Mouse (Mus musculus) splenic B cell, adult 2 months (primary cell): ENCODE data around the gene Prr12.

Experiments
- DNase-seq: peaks from one replicate; pipeline ENCODE4 v3.0.0-alpha.2; 2011; ENCODE audit warnings: low read depth, low spot score
- H3K27me3 ChIP-seq: 2 replicates; pipeline ENCODE4 v1.6.1; 2012; ENCODE audit warnings: mild to moderate bottlenecking, low read length, moderate library complexity, mixed read lengths; ENCODE audit not compliant: control insufficient read depth, poor library complexity, insufficient read depth, severe bottlenecking
- H3K36me3 ChIP-seq: 2 replicates; pipeline ENCODE4 v1.6.1; 2012; ENCODE audit warnings: mild to moderate bottlenecking, low read length, moderate library complexity, mixed read lengths; ENCODE audit not compliant: control insufficient read depth, poor library complexity, insufficient read depth, severe bottlenecking

Prr12 gene

DNA sequence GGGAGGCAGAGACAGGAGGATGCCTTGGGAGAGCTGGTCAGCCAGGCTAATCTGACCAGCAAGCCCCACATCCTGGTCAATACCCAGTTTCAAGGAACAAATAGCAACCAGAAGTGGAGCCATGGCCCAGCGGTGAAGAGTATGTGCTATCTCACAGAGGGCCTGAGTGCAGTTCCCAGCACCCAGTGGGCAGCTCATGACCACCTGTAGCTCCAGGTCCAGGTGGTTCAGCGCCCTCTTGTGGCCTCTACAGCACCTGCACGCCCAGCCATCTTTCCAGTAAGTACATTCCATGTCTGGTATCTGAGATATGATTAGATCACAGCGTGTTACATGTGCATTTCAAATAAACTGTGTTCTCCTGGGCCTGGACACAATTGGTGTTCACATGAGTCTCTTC, 33.4 kb upstream of the Prr12 start:
- Histone ChIP-seq H3K36me3 (no peaks in the 10 kb centered on the region), H3K27me3 (no peaks in the 10 kb centered on the region)
- no peak for DNase-seq

- no peaks in the 10 kb centered on the region for H3K36me3 ChIP-seq
- DNase-seq: no peak
Measured at GRCm38 (mm10) chr7:45083300-45083890, 30.7 kb upstream of the Prr12 start.

GRCm38 (mm10) chr7:45082401-45083299, 30.0 kb upstream of the Prr12 start:
- Histone ChIP-seq H3K27me3 (no peaks in the 10 kb centered on the region), H3K36me3 (no peaks in the 10 kb centered on the region)
- DNase-seq: peak; percentile 63

More at GRCm38 (mm10) chr7:45083300-45083890, 30.7 kb upstream of the Prr12 start:
- H3K27me3 ChIP-seq: no peaks in the 10 kb centered on the region

DNA sequence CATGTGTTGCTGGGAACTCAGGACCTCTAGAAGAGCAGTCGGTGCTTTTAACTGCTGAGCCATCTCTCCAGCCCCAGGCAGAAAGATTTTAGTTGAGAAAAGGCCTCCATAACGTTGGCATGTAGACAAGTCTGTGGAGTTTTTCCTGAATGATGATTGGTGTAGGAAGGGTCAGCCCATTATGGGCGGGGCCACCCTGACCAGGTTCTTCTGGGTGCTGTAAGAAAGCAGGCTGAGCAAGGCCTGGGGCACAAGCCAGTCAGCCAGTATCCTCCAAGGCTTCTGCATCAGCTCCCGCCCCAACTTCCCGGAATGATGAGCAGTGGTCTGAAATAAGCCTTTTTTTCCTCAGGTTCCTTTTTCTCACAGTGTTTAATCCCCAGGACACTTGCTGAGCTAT, 28.3 kb upstream of the Prr12 start:
- DNase-seq: no peak

GRCm38 (mm10) chr7:45079856-45080255, 27.2 kb upstream of the Prr12 start:
- DNase-seq: peak; percentile 93
- H3K27me3 ChIP-seq: no peaks in the 10 kb centered on the region
- H3K36me3 ChIP-seq: peaks cover 9% of the 10 kb centered on the region

More for the DNA sequence above, 28.3 kb upstream of the Prr12 start:
- Histone ChIP-seq H3K36me3 (peaks cover 9% of the 10 kb centered on the region), H3K27me3 (no peaks in the 10 kb centered on the region)

DNA sequence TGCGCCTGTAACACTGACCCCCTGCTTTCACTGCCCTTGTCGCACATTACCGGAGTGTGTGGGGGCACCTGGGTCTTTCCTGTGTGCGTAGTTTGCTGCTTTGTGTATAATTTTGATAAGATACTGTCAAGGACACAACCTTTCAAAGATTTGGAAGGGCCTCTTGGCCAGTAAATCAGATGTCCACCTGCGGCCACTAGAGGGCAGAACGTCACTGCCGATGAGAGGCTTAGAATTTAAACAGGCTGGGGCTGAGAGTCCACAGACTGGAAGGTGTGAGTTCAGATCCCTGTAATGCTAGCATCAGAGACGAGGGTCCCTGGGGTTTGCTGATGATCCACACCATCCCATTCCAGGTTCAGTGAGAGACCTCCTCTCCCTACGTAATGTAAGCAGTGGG, 25.8 kb upstream of the Prr12 start:
- no peaks in the 10 kb centered on the region for H3K27me3 ChIP-seq
- DNase-seq: peak; percentile 87
- H3K36me3 ChIP-seq: peaks cover 9% of the 10 kb centered on the region

DNA sequence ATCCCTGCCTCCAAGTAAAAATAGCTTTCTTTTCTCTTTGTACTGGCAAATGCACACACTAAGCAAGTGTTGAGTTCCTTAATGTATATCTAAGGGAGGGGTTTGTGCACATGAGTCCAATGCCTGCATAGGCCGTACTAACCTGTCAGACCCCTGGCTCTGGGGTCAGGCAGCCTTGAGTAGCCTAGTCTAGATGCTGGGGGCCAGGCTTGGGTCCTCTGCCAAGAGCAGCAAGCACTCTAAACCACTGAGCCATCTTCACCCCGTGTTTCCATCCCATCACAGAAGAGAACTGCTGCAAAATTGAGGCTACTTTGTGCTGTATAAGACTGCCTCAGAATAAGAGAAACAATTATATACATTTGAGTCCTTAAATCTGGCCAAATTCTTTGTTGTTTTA, 25.1 kb upstream of the Prr12 start:
- no peak for DNase-seq

GRCm38 (mm10) chr7:45077322-45077721, 24.6 kb upstream of the Prr12 start:
- DNase-seq: no peak
- H3K36me3 ChIP-seq: peaks cover 9% of the 10 kb centered on the region
- H3K27me3 ChIP-seq: no peaks in the 10 kb centered on the region

More for the DNA sequence above, 25.1 kb upstream of the Prr12 start:
- peaks cover 9% of the 10 kb centered on the region for H3K36me3 ChIP-seq
- H3K27me3 ChIP-seq: no peaks in the 10 kb centered on the region

GRCm38 (mm10) chr7:45076501-45076900, 23.8 kb upstream of the Prr12 start:
- no peak for DNase-seq
- Histone ChIP-seq H3K36me3 (peaks cover 9% of the 10 kb centered on the region), H3K27me3 (no peaks in the 10 kb centered on the region)

DNA sequence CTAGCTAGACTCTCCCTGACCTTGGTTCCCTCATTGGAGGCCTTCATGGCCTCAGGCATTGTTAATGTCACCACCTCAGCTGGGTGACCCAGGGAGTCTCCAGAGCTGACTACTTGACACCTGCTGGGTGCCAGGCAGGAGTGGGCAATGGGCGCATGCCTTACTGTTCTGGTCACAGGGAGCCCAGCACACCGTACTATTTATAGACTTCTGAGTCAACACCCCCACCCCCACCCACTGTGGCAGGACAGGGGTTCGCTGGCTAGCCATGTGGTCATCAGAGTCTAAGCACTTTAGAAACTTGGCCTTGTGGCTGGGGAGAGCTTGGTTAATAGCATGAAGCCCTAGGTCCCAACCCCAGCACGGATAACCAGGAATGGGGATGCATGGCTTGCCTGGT, 22.7 kb upstream of the Prr12 start:
- DNase-seq: no peak
- no peaks in the 10 kb centered on the region for H3K27me3 ChIP-seq
- peaks cover 9% of the 10 kb centered on the region for H3K36me3 ChIP-seq

DNA sequence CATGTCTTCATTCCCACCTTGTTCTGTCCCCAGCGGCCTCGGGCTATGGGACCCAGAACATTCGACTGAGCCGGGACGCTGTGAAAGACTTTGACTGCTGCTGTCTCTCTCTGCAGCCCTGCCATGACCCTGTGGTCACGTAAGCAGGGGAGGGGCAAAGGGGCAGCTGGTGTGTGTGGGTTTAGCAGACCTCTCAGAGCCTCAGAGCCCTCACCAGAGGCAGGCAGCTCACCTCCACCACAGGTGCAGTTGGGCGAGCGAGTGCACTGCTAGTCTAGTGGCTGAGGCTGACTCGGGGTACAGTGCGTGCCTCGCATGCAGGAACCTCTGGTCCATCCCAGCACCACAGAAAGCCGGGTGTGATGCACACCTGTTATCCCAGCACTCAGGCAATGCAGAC, 21.3 kb upstream of the Prr12 start:
- Histone ChIP-seq H3K36me3 (peaks cover 9% of the 10 kb centered on the region), H3K27me3 (no peaks in the 10 kb centered on the region)
- DNase-seq: no peak

DNA sequence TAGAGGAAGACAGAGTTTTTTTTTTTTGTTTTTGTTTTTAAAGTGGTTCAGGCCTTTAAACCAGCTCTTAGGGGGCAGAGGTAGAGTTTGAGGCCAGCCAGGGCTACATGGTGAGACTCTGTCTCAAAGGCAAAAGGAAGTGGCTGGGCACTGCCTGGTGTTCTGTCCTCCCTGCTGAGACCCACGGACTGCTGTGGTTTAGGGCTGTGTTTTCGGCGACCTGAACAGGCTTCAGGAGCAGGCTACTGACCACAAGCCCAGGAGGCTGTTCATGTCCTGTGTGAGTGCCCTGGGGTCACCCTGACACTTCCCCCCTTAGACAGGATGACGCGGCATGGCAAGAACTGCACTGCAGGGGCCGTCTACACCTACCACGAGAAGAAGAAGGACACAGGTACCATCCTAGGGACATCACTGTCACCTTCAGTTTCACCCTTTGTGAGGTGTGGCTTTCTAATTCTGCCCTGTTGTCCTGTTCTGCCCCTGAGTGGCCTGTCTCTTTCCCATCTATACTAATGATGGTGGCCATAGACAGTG, 20.6 kb upstream of the Prr12 start:
- no peak for DNase-seq
- no peaks in the 10 kb centered on the region for H3K27me3 ChIP-seq
- H3K36me3 ChIP-seq: peaks cover 9% of the 10 kb centered on the region

- H3K36me3 ChIP-seq: peaks cover 8% of the 10 kb centered on the region
- DNase-seq: peak; percentile 54
- H3K27me3 ChIP-seq: no peaks in the 10 kb centered on the region
Measured at GRCm38 (mm10) chr7:45072230-45072629, 19.5 kb upstream of the Prr12 start.

- H3K36me3 ChIP-seq: no peaks in the 10 kb centered on the region; the same call in 1 of the 2 replicates
- H3K27me3 ChIP-seq: no peaks in the 10 kb centered on the region
- DNase-seq: no peak
Measured at GRCm38 (mm10) chr7:45069671-45070070, 17.0 kb upstream of the Prr12 start.

GRCm38 (mm10) chr7:45068000-45068318, 15.3 kb upstream of the Prr12 start:
- DNase-seq: peak; percentile 73
- H3K36me3 ChIP-seq: no peaks in the 10 kb centered on the region
- no peaks in the 10 kb centered on the region for H3K27me3 ChIP-seq
